Mouse (Mus musculus) yolk sac, embryonic 10.5 days (tissue): ENCODE measurements around the gene Rbpms2.
"Not testable (repeated sequence)": the region's sequence is repeated elsewhere in the genome, so short reads cannot be mapped to it uniquely, and the experiment has no call there.

Source experiments
- DNase-seq: peaks from one replicate; pipeline ENCODE4 v3.0.0-alpha.2; 2017; ENCODE audit warnings: low spot score

The Rbpms2 gene

GRCm38 (mm10) chr9:65619311-65619710 lies 10.1 kb upstream of the Rbpms2 start:
- no peak for DNase-seq

GRCm38 (mm10) chr9:65621196-65621595 lies 8.3 kb upstream of the Rbpms2 start:
- no peak for DNase-seq

- DNase-seq, result no peak
Measured at GRCm38 (mm10) chr9:65621666-65622065, 7.8 kb upstream of the Rbpms2 start.

GRCm38 (mm10) chr9:65622826-65623225 lies 6.6 kb upstream of the Rbpms2 start:
- DNase-seq, result no peak

GRCm38 (mm10) chr9:65624266-65624665 lies 5.2 kb upstream of the Rbpms2 start:
- DNase-seq, result no peak

- peak; percentile 88 for DNase-seq
Measured at GRCm38 (mm10) chr9:65629767-65630630, 551 bp downstream of the Rbpms2 start.

GRCm38 (mm10) chr9:65630631-65631353 lies 1.3 kb downstream of the Rbpms2 start:
- peak; percentile 74 for DNase-seq

GRCm38 (mm10) chr9:65631354-65632021 lies 2.0 kb downstream of the Rbpms2 start:
- DNase-seq, result no peak

- no peak for DNase-seq
Measured at GRCm38 (mm10) chr9:65635766-65636165, 6.3 kb downstream of the Rbpms2 start.

GRCm38 (mm10) chr9:65636926-65637325 lies 7.5 kb downstream of the Rbpms2 start:
- DNase-seq, result no peak

- DNase-seq, result no peak
Measured at GRCm38 (mm10) chr9:65639065-65639464, 9.6 kb downstream of the Rbpms2 start.

- DNase-seq, result peak; percentile 46
Measured at GRCm38 (mm10) chr9:65640838-65641410, 11.5 kb downstream of the Rbpms2 start.

- DNase-seq, result no peak
Measured at GRCm38 (mm10) chr9:65641446-65642052, 12.1 kb downstream of the Rbpms2 start.

GRCm38 (mm10) chr9:65642546-65642945 lies 13.1 kb downstream of the Rbpms2 start:
- DNase-seq, result no peak

- no peak for DNase-seq
Measured at GRCm38 (mm10) chr9:65644960-65645359, 15.5 kb downstream of the Rbpms2 start.

- no peak for DNase-seq
Measured at GRCm38 (mm10) chr9:65645984-65646383, 16.5 kb downstream of the Rbpms2 start.

GRCm38 (mm10) chr9:65646782-65647181 lies 17.3 kb downstream of the Rbpms2 start:
- DNase-seq, result no peak

- no peak for DNase-seq
Measured at GRCm38 (mm10) chr9:65648730-65649129, 19.3 kb downstream of the Rbpms2 start.

GRCm38 (mm10) chr9:65649997-65650396 lies 20.5 kb downstream of the Rbpms2 start:
- DNase-seq, result no peak

- not testable (repeated sequence) for DNase-seq
Measured at GRCm38 (mm10) chr9:65651957-65652356, 22.5 kb downstream of the Rbpms2 start.

GRCm38 (mm10) chr9:65653741-65654140 lies 24.3 kb downstream of the Rbpms2 start:
- no peak for DNase-seq

- no peak for DNase-seq
Measured at GRCm38 (mm10) chr9:65654700-65655237, 25.3 kb downstream of the Rbpms2 start.
